Mouse (Mus musculus) embryo, embryonic 10.5 days (tissue): ENCODE results near the gene Snrnp25.

Experiments used
- DNase-seq: peaks from one replicate; pipeline ENCODE4 v3.0.0-alpha.2; 2015; ENCODE audit warnings: low spot score

Gene Snrnp25

DNA sequence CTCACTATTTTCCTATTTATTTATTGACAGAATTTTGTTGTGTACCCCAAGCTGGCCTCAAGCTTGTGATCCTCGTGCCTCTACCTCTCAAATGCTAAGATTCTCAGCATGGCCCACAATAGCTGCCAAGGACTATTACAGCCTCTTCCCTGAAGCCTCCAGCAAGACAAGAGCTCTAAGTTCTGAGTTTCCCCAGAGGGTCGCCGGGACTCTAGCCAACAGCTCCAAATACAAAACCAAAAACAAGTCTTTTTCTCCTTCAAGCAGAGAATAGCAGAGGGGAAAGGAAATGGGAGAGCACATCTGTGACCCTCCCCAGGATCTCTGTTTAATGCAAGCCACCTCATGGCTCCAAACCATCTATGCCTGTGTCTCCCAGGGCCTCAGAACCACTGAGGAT, 38.8 kb downstream of the Snrnp25 start:
- DNase-seq = no peak

- DNase-seq = no peak
These were observed 39.4 kb downstream of the Snrnp25 start for GRCm38 (mm10) chr11:32244617-32245016.

DNA sequence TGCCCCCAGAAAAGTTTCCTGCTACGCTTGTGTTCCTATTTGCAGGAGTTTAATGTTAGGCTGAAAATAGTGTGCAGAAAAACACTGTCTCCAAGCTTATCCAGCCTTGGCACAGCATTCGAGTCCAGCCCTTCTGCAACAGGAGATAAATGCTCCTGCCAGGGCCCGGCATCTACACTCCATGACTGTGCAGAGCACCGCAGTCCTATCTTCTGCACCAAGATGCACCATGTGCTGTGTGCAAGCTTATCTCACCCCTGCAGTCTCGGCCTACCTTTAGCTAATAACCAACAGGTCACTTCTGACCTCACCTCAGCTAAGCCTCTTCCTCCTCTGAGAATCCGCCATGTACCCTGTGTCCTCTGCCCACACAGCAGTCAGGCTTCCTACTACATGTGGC, 40.4 kb downstream of the Snrnp25 start:
- no peak for DNase-seq

DNA sequence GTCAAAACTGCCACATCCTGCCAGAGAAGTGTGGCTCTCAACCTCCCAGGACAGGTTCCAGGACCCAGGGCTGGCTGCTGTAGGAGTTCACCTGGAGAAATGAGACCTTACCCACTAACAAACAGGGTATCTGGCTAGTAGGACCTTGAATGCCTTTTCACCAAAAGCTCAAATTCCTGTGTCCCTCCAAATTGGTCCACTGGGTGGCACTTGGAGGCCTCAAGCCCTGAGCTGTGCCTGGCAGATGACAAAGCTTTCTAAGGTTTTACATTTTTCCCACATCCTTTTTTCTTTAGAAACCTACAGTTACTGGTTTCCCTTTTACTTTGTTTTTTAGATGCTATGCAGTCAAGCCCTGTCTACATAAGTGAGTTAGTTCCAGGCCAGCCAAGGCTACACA, 41.9 kb downstream of the Snrnp25 start:
- DNase-seq = no peak

DNA sequence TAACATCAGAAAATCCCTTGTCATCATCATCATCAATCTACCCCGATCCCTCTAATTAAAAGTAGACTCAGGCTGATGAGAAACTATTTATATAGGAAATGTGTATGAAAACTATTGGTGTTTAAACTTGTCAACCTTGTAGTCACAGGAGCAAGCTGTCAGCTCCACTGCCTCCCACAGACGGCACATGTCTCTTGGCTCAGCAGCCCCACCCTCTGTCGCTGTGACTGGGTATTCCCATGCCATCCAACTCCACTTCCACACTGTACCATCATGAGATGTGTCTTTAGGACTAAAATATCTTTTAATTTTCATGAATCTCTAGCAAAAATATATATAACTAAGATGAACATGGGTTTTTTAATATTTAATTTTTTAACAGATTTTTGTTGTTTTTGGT, 43.1 kb downstream of the Snrnp25 start:
- no peak for DNase-seq

DNA sequence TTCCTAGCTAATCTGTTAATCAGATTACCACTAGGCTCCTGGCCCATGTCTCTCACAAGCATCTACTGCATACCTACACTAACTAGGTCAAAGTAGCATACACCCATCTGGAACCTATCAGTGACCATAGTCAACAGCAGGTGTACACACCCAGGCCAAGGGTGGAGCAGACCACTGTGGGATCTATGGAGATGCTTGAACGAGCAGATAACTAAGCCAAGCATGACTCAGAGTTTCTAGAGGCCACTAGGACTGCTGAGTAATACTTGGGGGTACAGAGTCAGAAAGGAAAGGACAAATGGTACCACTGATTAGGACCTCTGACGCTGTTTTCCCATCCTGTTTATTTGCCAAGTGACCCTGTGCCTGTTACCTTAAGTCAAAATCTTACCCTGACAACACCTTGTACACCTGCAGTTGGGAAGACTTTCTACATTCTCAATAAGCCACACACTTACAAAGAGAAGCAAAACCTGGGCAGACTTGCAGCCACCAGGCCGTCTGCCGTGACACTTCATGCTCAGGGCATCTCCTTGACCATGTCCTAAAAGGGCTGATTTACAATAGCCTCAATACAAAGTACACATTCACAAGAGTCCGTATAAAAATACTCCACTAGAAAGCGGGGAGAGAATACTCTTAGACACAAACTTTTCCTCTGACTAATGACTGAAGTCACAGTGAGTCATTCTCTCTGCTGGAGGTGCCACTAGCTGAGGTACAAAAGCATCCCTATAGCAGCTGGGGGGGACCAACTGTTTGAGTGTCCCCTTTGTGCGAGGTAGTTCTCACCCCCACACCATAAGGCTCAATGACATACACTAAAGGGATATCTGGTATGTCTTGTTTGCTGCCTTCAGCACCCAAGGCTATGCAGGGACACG, 45.9 kb downstream of the Snrnp25 start:
- DNase-seq = no peak

DNA sequence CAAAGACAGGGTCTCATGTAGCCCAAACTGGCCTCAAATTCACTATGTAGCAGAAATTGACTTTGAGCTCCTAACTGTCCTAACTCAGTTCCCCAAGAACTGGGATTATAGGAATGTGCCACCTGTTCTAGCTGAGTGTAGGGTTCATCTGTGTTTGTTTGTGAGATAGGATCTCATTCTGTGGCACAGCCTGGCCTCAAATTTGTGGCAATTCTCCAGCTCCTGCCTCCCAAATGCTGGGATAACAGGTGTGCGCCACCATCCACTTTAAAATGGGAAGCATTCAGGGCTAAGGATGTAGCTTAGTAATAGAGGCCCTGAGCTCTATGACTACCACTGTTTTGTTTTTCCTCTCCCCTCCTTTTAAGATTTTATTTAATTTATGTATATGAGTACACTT, 47.9 kb downstream of the Snrnp25 start:
- no peak for DNase-seq

DNA sequence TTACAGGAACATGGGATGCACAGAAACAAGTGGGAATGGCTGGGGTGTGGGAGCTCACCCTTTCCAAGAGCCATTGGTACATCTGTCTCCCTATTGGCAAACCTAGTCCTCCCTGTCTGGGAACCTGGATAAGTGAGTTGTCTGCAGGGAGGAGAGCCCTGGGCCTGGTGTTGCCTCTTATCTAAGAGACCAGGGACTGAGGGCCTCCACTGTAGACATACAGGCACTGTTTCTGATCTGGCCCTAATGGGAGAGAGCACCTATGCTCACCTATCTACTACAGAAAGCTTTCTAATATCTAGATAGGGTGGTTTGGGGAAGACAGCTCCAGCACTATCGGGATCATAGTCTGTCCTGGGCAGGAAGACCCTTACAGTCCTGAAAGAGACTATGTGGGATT, 50.9 kb downstream of the Snrnp25 start:
- no peak for DNase-seq

DNA sequence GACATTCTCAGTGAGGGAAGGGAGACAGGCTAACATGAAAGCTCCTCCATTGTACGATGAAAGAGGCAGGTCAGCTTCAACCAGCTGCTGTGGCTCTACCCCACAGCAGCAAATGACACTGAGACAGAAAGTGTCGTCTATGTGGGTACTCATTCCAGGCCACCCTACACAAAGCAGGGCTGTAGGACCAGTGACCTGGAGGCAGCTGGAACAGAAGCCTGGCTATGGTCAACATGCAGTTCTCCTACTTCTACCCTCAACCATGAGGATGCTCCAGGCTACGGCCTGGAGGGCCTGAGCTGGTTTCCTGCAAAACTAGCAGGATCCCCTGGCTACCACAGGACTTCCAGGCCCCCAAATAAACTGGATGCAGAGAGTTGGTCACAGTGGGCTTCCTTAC, 51.4 kb downstream of the Snrnp25 start:
- DNase-seq = no peak
